Mouse (Mus musculus): ENCODE data around the gene Abcb8.

Abcb8 gene

GRCm38 (mm10) chr5:24393392-24393997 lies at the start of gene Abcb8:
Gene Abcb8, plus strand, starts transcription at chr5:24393663.
- DNase-seq (ENCODE audit: low spot score): peak; percentile 67

GRCm38 (mm10) chr5:24343977-24344436 lies 49.5 kb upstream of the Abcb8 start:
- DNase-seq (ENCODE audit: low spot score): peak; percentile 61

GRCm38 (mm10) chr5:24344477-24345051 lies 48.9 kb upstream of the Abcb8 start:
- DNase-seq (ENCODE audit: low spot score): no peak

- DNase-seq (ENCODE audit: low spot score): no peak
These were observed 47.1 kb upstream of the Abcb8 start for GRCm38 (mm10) chr5:24346313-24346712.

DNA sequence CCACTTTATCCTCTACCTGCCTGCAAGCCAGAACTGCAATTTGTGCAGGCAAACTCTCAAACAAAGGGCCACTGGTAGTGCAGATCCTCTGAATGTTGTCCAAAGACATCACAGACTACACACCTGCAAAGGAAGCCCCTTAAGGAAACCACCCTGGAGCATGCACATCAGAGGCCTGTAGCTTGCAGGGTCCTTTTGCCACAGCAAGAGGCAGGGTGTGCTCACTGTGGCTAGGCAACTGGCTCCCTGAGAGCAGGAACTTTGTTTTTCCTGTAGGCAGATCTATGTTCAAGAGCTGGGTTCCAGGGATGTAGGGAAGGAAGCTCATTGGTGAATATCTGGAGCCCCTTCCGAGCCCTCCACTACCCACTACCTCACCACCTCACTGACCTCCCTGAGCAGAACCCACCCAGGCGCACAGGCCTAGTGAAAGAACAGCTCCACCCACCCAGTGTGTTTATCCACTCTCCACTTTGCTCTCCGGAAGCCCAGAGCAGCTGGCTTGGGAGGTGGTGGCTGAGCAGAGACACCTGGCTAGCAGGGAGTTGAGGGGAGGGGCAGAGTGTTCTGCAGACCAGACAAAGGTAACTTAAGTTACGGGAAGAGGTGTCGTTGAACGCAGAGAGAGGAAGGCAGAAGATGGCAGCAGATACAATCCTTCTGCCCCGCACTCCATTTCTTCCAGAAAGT lies 46.1 kb upstream of the Abcb8 start:
- DNase-seq (ENCODE audit: low spot score): no peak

DNA sequence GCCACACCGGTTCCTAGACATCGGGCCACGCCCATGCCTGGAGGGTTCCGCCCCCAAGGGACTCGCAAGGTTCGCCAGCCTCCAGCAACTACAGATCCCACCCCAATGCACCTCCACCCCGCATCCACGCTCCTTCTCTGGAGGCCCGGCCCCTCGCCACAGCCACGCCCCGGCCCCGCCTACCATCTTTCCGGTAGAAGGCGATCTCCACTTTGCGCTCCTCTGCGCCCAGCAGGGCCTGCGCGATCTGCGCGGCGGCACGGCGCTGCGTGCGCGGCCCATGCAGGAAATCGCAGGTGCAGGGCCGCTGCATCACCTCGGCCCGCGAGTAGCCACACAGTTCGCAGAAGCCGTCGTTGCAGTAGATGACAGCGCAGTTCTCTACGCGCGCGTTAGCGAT lies 45.3 kb upstream of the Abcb8 start:
- DNase-seq (ENCODE audit: low spot score): peak; percentile 78

DNA sequence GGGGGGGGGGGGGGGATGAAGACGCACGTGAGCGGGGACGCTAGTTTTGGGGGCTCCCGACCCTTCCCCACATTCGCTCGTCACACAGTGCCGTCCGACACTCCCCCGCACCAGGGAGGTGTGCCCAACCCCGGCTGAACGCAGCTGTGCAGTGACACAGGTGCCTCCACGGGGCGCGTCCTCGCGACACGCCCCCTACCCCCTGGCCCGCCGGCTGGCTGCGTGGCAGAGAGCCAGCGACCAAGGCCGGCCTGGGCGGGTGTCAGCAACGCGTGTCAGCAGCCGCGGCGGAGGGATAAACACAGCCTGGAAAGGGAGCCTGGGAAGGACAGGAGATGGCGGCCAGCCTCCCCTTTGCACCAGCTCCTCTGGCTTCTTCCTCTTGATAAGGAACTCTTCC lies 44.9 kb upstream of the Abcb8 start:
- DNase-seq (ENCODE audit: low spot score): peak; percentile 78

GRCm38 (mm10) chr5:24350073-24350472 lies 43.4 kb upstream of the Abcb8 start:
- peak; percentile 44 for DNase-seq (ENCODE audit: low spot score)

- no peak for DNase-seq (ENCODE audit: low spot score)
These were observed 42.8 kb upstream of the Abcb8 start for GRCm38 (mm10) chr5:24350531-24351250.

GRCm38 (mm10) chr5:24351278-24351677 lies 42.2 kb upstream of the Abcb8 start, which contains the start of gene Kcnh2:
Gene Kcnh2, minus strand, starts transcription at chr5:24351604.
- DNase-seq (ENCODE audit: low spot score): no peak

- peak; percentile 89 for DNase-seq (ENCODE audit: low spot score)
These were observed 41.7 kb upstream of the Abcb8 start for GRCm38 (mm10) chr5:24351701-24352171.

DNA sequence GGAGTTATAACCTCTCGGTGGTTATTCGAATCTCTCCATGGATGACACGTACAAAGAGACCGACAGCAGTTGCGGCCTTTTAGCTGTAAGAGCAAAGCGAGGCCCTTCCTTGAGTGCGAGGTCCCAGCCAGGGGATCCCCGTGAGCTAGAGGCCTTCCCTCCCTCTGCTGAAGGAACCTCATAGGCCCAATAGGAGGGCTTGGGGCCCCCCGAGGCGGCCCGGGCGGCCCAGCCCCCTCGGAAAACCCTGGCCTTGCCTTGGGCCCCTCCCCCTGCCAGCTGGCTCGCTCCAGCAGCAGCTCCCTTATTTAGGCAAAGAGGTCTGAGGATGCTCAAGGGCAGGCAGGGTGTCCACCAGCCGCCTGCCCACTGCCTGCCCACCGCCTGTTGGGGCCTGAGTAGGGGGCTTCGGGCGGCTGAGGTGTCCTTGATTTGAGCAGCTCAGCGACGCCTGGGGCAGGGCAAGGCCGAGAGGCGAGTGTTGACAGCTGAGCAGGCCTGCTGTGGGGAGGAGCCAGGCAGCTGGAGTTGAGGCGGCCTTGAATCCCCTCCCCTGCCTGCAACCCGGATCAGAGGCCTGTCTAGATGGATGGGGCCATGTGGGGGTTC lies 41.1 kb upstream of the Abcb8 start:
- peak; percentile 81 for DNase-seq (ENCODE audit: low spot score)

DNA sequence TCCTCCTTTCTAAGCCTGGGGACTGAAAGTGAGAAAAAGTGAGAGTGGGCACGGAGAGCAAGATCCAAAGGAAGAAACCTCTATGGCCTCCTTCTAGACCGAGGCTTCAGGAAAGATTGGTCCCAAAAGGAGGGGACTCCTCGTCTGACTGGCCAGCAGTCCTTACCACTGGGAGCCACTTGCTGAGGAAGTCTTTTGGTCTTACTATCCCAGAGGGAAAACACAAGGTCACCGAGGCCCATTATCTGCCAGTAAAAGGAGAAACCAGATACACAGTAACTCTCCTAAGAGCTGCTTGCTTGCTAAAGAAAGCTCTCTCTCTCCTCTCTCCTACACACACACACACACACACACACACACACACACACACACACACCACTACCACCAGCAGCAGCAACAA lies 40.1 kb upstream of the Abcb8 start:
- no peak for DNase-seq (ENCODE audit: low spot score)

GRCm38 (mm10) chr5:24356764-24357163 lies 36.7 kb upstream of the Abcb8 start:
- no peak for DNase-seq (ENCODE audit: low spot score)

GRCm38 (mm10) chr5:24357461-24357860 lies 36.0 kb upstream of the Abcb8 start:
- peak; percentile 76 for DNase-seq (ENCODE audit: low spot score)

DNA sequence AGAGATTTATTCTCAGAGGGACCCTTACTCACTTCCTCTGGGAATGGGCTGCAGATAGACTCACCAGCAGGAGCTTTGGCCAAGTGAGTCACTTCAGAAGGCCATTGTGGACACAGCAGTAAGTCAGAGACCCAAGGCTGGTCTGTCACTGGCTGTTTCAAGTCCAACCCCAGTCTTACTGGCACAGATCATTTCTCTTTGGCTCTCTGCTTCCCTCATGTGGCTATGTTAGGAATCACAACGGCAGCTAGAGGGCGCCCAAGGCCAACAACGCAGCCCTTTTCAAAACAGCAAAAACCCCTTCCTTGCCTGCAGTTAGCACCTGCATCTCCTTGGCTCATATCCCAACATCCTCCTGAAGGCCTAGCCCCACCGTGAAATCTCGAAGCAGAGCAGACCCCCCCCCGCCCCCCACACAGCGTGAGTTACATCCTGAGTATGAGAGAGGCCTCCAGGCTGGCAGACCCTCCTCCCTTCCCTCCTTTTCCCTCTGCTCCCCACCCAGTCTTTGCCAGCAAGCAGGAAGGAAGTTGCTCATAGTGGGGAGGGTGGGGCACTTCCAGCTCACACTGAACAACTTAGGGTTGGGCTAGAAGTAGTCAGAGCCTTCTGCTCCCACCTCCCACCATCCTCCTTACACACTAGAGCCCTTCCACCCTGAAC lies 32.5 kb upstream of the Abcb8 start:
- DNase-seq (ENCODE audit: low spot score): peak; percentile 76

DNA sequence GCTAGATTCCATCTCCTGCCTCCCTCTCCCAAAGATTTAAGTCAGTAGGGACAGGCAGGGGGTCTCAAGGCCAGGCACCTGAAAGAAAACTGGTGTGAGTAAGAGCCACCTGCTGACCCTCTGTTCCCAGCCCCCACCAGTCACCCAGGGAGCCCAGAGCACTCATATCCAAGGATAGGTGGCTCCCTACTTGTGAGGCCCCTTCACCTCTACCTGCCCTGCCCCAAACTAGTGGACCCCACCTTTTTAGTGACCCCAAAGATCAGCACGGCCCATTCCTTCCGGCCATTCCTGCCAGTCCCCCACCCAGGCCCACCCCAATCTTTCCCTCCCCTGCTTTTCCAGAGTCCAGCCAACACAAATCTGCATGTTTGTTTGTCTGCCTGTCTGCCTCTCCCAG lies 30.0 kb upstream of the Abcb8 start:
- DNase-seq (ENCODE audit: low spot score): no peak

DNA sequence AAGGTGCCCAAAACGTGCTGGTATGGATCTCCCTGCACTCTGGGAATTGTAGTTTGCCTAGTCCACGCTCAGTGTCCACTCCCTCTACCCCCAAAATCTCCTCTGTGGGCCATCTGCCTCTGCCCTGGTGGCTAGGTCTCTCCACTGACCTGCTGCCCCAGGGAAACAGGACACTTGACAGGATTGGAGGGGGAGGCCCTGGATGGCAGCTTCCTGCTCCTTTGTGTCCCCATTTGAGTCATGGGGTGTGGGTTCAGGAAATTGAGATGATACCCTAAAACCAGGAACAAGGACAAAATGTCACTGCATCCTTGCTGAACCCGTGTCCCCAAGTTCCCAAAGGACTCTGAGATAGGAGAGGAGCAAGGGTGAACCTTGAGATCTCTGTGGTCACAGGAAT lies 29.4 kb upstream of the Abcb8 start:
- DNase-seq (ENCODE audit: low spot score): no peak

- no peak for DNase-seq (ENCODE audit: low spot score)
These were observed 29.0 kb upstream of the Abcb8 start, which contains the start of gene Nos3 for GRCm38 (mm10) chr5:24364508-24364907. Gene Nos3, plus strand, starts transcription at chr5:24364810.

DNA sequence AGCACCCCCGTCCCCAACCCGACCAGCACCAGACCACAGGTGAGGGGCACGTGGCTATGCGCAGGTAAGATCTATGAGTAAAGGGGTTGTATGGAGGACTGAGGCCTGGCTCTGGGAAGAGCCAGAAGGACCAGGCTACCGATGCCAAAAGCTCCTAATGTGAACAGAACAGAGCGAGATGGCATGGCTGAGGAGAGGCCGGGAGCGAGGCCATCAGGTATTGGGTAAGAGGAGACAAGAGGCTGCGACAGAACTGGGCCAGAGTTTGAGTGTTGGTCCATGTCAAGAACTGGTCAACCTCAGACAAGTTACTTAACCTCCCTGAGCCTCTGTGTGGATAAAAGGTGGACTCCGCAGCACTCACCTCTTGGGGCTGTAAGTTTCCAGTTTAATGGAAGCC lies 28.5 kb upstream of the Abcb8 start:
- no peak for DNase-seq (ENCODE audit: low spot score)

DNA sequence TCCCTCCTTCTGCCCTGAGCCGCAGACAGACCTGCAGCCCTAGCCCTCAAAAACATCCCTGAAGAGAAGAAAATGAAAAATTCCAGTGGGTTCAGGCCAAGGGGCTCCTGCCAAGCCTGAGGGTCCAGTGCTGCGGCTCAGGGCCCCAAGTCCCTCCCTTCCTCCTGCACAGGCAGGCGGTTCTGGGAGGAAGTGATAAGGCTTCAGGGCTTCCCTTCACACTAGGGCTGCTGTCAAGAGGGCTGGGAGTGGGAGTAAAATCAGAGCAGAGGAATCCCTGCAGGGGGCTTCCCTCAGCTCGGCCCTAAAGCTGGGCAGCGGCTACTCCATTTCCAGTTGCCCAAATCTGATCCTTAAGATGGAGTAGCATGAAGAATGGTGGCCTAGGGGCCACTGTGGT lies 27.9 kb upstream of the Abcb8 start:
- DNase-seq (ENCODE audit: low spot score): no peak

GRCm38 (mm10) chr5:24366426-24366825 lies 27.0 kb upstream of the Abcb8 start:
- DNase-seq (ENCODE audit: low spot score): no peak
